Mouse (Mus musculus): ENCODE data around the gene Gpatch2. TPM values are rescaled to one million over a fixed set of nuclear protein-coding genes. Genes with fewer than 3 reads are reported as not detected.

Gpatch2 gene
- polyA plus RNA-seq, 1 experiment from 2014 or later = 14.7 TPM

- H3K36me3 ChIP-seq (ENCODE audit: control insufficient read depth, insufficient read depth, low read length) = no peaks in the 10 kb centered on the region
- H3K4me2 ChIP-seq (ENCODE audit: low read length) = no peak overlapping the region
- H3K9me3 ChIP-seq (ENCODE audit: control insufficient read depth, low read length) = no peaks in the 10 kb centered on the region
- no peak overlapping the region for H3K4me3 ChIP-seq (ENCODE audit: control insufficient read depth in 1 of 2, insufficient read depth in 1 of 2, low read depth in 1 of 2, low read length in 2 of 2)
- no peak overlapping the region for H3K27ac ChIP-seq (replicated peaks in 1 of 2; ENCODE audit: control insufficient read depth in 1 of 2, insufficient read depth in 1 of 2, low read depth in 2 of 2, low read length in 2 of 2)
- H3K4me1 ChIP-seq (ENCODE audit: control insufficient read depth in 2 of 2, insufficient read depth in 2 of 2, low read length in 2 of 2) = peaks cover 6 to 10% of the 10 kb centered on the region in 2 experiments
- no peak overlapping the region for H3K9ac ChIP-seq (ENCODE audit: low read length)
- WGBS = 67% methylated on average over 3 of the region's 3 CpGs
- ATAC-seq (ENCODE audit: insufficient number of reproducible peaks, insufficient read depth, low FRiP score, low read depth) = no peak
- H3K27me3 ChIP-seq (ENCODE audit: control insufficient read depth, insufficient read depth, low read length) = no peaks in the 10 kb centered on the region
Measured at GRCm38 (mm10) chr1:187282321-187282720, 67.0 kb downstream of the Gpatch2 start.

GRCm38 (mm10) chr1:187282804-187283203 lies 67.5 kb downstream of the Gpatch2 start:
- H3K4me1 ChIP-seq (ENCODE audit: control insufficient read depth in 2 of 2, insufficient read depth in 2 of 2, low read length in 2 of 2) = peaks cover 6 to 10% of the 10 kb centered on the region in 2 experiments
- H3K4me3 ChIP-seq (ENCODE audit: control insufficient read depth in 1 of 2, insufficient read depth in 1 of 2, low read depth in 1 of 2, low read length in 2 of 2) = no peak overlapping the region
- H3K27me3 ChIP-seq (ENCODE audit: control insufficient read depth, insufficient read depth, low read length) = no peaks in the 10 kb centered on the region
- ATAC-seq (ENCODE audit: insufficient number of reproducible peaks, insufficient read depth, low FRiP score, low read depth) = peak; percentile 82
- no peak overlapping the region for H3K27ac ChIP-seq (replicated peaks in 1 of 2; ENCODE audit: control insufficient read depth in 1 of 2, insufficient read depth in 1 of 2, low read depth in 2 of 2, low read length in 2 of 2)
- H3K9me3 ChIP-seq (ENCODE audit: control insufficient read depth, low read length) = no peaks in the 10 kb centered on the region
- no peak overlapping the region for H3K9ac ChIP-seq (ENCODE audit: low read length)
- H3K36me3 ChIP-seq (ENCODE audit: control insufficient read depth, insufficient read depth, low read length) = no peaks in the 10 kb centered on the region
- 30% methylated on average over 6 of the region's 6 CpGs for WGBS
- H3K4me2 ChIP-seq (ENCODE audit: low read length) = no peak overlapping the region

GRCm38 (mm10) chr1:187285735-187286134 lies 70.4 kb downstream of the Gpatch2 start:
- Histone ChIP-seq H3K27me3 (ENCODE audit: control insufficient read depth, insufficient read depth, low read length) (no peaks in the 10 kb centered on the region), H3K27ac (replicated peaks in 1 of 2; ENCODE audit: control insufficient read depth in 1 of 2, insufficient read depth in 1 of 2, low read depth in 2 of 2, low read length in 2 of 2) (no peak overlapping the region), H3K4me3 (ENCODE audit: control insufficient read depth in 1 of 2, insufficient read depth in 1 of 2, low read depth in 1 of 2, low read length in 2 of 2) (no peak overlapping the region), H3K4me1 (ENCODE audit: control insufficient read depth in 2 of 2, insufficient read depth in 2 of 2, low read length in 2 of 2) (peaks cover 10% of the 10 kb centered on the region in 2 experiments), H3K36me3 (ENCODE audit: control insufficient read depth, insufficient read depth, low read length) (no peaks in the 10 kb centered on the region), H3K4me2 (ENCODE audit: low read length) (no peak overlapping the region), H3K9ac (ENCODE audit: low read length) (no peak overlapping the region), H3K9me3 (ENCODE audit: control insufficient read depth, low read length) (no peaks in the 10 kb centered on the region)
- ATAC-seq (ENCODE audit: insufficient number of reproducible peaks, insufficient read depth, low FRiP score, low read depth) = no peak
- 72% methylated on average over 8 of the region's 8 CpGs for WGBS

GRCm38 (mm10) chr1:187286411-187286810 lies 71.1 kb downstream of the Gpatch2 start:
- Histone ChIP-seq H3K27ac (replicated peaks in 1 of 2; ENCODE audit: control insufficient read depth in 1 of 2, insufficient read depth in 1 of 2, low read depth in 2 of 2, low read length in 2 of 2) (no peak overlapping the region), H3K4me2 (ENCODE audit: low read length) (no peak overlapping the region), H3K36me3 (ENCODE audit: control insufficient read depth, insufficient read depth, low read length) (no peaks in the 10 kb centered on the region), H3K4me3 (ENCODE audit: control insufficient read depth in 1 of 2, insufficient read depth in 1 of 2, low read depth in 1 of 2, low read length in 2 of 2) (no peak overlapping the region), H3K27me3 (ENCODE audit: control insufficient read depth, insufficient read depth, low read length) (no peaks in the 10 kb centered on the region), H3K4me1 (ENCODE audit: control insufficient read depth in 2 of 2, insufficient read depth in 2 of 2, low read length in 2 of 2) (peaks cover 10% of the 10 kb centered on the region in 2 experiments), H3K9ac (ENCODE audit: low read length) (no peak overlapping the region), H3K9me3 (ENCODE audit: control insufficient read depth, low read length) (no peaks in the 10 kb centered on the region)
- WGBS = 76% methylated on average over 4 of the region's 4 CpGs
- no peak for ATAC-seq (ENCODE audit: insufficient number of reproducible peaks, insufficient read depth, low FRiP score, low read depth)

GRCm38 (mm10) chr1:187286924-187287323 lies 71.6 kb downstream of the Gpatch2 start:
- no peak for ATAC-seq (ENCODE audit: insufficient number of reproducible peaks, insufficient read depth, low FRiP score, low read depth)
- no peak overlapping the region for H3K4me3 ChIP-seq (ENCODE audit: control insufficient read depth in 1 of 2, insufficient read depth in 1 of 2, low read depth in 1 of 2, low read length in 2 of 2)

GRCm38 (mm10) chr1:187290186-187290585 lies 74.9 kb downstream of the Gpatch2 start:
- Histone ChIP-seq H3K4me2 (ENCODE audit: low read length) (no peak overlapping the region), H3K36me3 (ENCODE audit: control insufficient read depth, insufficient read depth, low read length) (no peaks in the 10 kb centered on the region), H3K27ac (replicated peaks in 1 of 2; ENCODE audit: control insufficient read depth in 1 of 2, insufficient read depth in 1 of 2, low read depth in 2 of 2, low read length in 2 of 2) (no peak overlapping the region), H3K9ac (ENCODE audit: low read length) (no peak overlapping the region), H3K9me3 (ENCODE audit: control insufficient read depth, low read length) (no peaks in the 10 kb centered on the region), H3K4me3 (ENCODE audit: control insufficient read depth in 1 of 2, insufficient read depth in 1 of 2, low read depth in 1 of 2, low read length in 2 of 2) (no peak overlapping the region), H3K4me1 (ENCODE audit: control insufficient read depth in 2 of 2, insufficient read depth in 2 of 2, low read length in 2 of 2) (peaks cover 0 to 4% of the 10 kb centered on the region in 2 experiments; a peak in 2 of 4 replicates), H3K27me3 (ENCODE audit: control insufficient read depth, insufficient read depth, low read length) (no peaks in the 10 kb centered on the region)
- 76% methylated on average over 7 of the region's 7 CpGs for WGBS
- ATAC-seq (ENCODE audit: insufficient number of reproducible peaks, insufficient read depth, low FRiP score, low read depth) = no peak

More at GRCm38 (mm10) chr1:187286924-187287323, 71.6 kb downstream of the Gpatch2 start:
- H3K27ac ChIP-seq (replicated peaks in 1 of 2; ENCODE audit: control insufficient read depth in 1 of 2, insufficient read depth in 1 of 2, low read depth in 2 of 2, low read length in 2 of 2) = no peak overlapping the region
- no peaks in the 10 kb centered on the region for H3K36me3 ChIP-seq (ENCODE audit: control insufficient read depth, insufficient read depth, low read length)
- no peaks in the 10 kb centered on the region for H3K27me3 ChIP-seq (ENCODE audit: control insufficient read depth, insufficient read depth, low read length)
- H3K4me2 ChIP-seq (ENCODE audit: low read length) = no peak overlapping the region
- WGBS = 94% methylated on average over 3 of the region's 3 CpGs
- H3K9me3 ChIP-seq (ENCODE audit: control insufficient read depth, low read length) = no peaks in the 10 kb centered on the region
- H3K4me1 ChIP-seq (ENCODE audit: control insufficient read depth in 2 of 2, insufficient read depth in 2 of 2, low read length in 2 of 2) = peaks cover 10% of the 10 kb centered on the region in 2 experiments
- no peak overlapping the region for H3K9ac ChIP-seq (ENCODE audit: low read length)

- H3K9me3 ChIP-seq (ENCODE audit: control insufficient read depth, low read length) = no peaks in the 10 kb centered on the region
- peaks cover 0 to 4% of the 10 kb centered on the region in 2 experiments; a peak in 2 of 4 replicates for H3K4me1 ChIP-seq (ENCODE audit: control insufficient read depth in 2 of 2, insufficient read depth in 2 of 2, low read length in 2 of 2)
- H3K9ac ChIP-seq (ENCODE audit: low read length) = no peak overlapping the region
- no peak overlapping the region for H3K4me3 ChIP-seq (ENCODE audit: control insufficient read depth in 1 of 2, insufficient read depth in 1 of 2, low read depth in 1 of 2, low read length in 2 of 2)
- no peaks in the 10 kb centered on the region for H3K36me3 ChIP-seq (ENCODE audit: control insufficient read depth, insufficient read depth, low read length)
- H3K27ac ChIP-seq (replicated peaks in 1 of 2; ENCODE audit: control insufficient read depth in 1 of 2, insufficient read depth in 1 of 2, low read depth in 2 of 2, low read length in 2 of 2) = no peak overlapping the region
- H3K27me3 ChIP-seq (ENCODE audit: control insufficient read depth, insufficient read depth, low read length) = no peaks in the 10 kb centered on the region
- 79% methylated on average over 10 of the region's 10 CpGs for WGBS
- no peak overlapping the region for H3K4me2 ChIP-seq (ENCODE audit: low read length)
- no peak for ATAC-seq (ENCODE audit: insufficient number of reproducible peaks, insufficient read depth, low FRiP score, low read depth)
Measured at GRCm38 (mm10) chr1:187291480-187292394, 76.4 kb downstream of the Gpatch2 start.
